Mouse (Mus musculus) intestine, embryonic 16.5 days (tissue): ENCODE results near the gene Igsf6. TPM values are rescaled to one million over a fixed set of nuclear protein-coding genes. Genes with fewer than 3 reads are reported as not detected.
"Not testable (repeated sequence)": the region's sequence is repeated elsewhere in the genome, so short reads cannot be mapped to it uniquely, and the experiment has no call there.

Source experiments
- ATAC-seq: fragments of 200-750 bp; cut with Nextera tagmentation; 2 replicates; pipeline ENCODE4 v1.8.0; 2017; ENCODE audit warnings: moderate TSS enrichment, moderate library complexity
- H3K27ac ChIP-seq: fragments of 300-500 bp; sonication (generic); 2 replicates; pipeline ENCODE4 v1.5.1; 2014; ENCODE audit warnings: mild to moderate bottlenecking, low read length
- H3K27me3 ChIP-seq: fragments of 300-500 bp; sonication (generic); replicated peaks from 2 replicates; pipeline ENCODE4 v1.6.1; 2014; ENCODE audit warnings: low read length, control low read depth, mixed read lengths; ENCODE audit not compliant: control insufficient read depth, insufficient read depth
- H3K36me3 ChIP-seq: fragments of 300-500 bp; sonication (generic); 2 replicates; pipeline ENCODE4 v1.6.1; 2014; ENCODE audit warnings: low read length, control low read depth; ENCODE audit not compliant: control insufficient read depth, insufficient read depth
- H3K4me1 ChIP-seq: fragments of 300-500 bp; sonication (generic); 2 replicates; pipeline ENCODE4 v1.6.1; 2014; ENCODE audit warnings: low read length, control low read depth, mixed read lengths; ENCODE audit not compliant: control insufficient read depth, insufficient read depth
- H3K4me2 ChIP-seq: fragments of 300-500 bp; sonication (generic); 2 replicates; pipeline ENCODE4 v1.6.1; 2014; ENCODE audit warnings: low read depth, low read length, control low read depth
- H3K4me3 ChIP-seq: fragments of 300-500 bp; sonication (generic); 2 replicates; pipeline ENCODE4 v1.5.1; 2014; ENCODE audit warnings: mild to moderate bottlenecking, low read length
- H3K9ac ChIP-seq: fragments of 300-500 bp; sonication (generic); 2 replicates; pipeline ENCODE4 v1.6.1; 2014; ENCODE audit warnings: low read depth, low read length
- H3K9me3 ChIP-seq: fragments of 300-500 bp; sonication (generic); 2 replicates; pipeline ENCODE4 v1.6.1; 2016; ENCODE audit warnings: low read length, control low read depth; ENCODE audit not compliant: control insufficient read depth
- WGBS: fragments of 180-500 bp; shearing (Covaris S2); extraction: QIAGEN DNeasy Blood & Tissue Kit; methylation state at CpG from one replicate; pipeline ENCODE4 v1.1.7; 2014; 5-methylcytosine and 5-hydroxymethylcytosine counted together
- polyA plus RNA-seq: library from polyadenylated mRNA; unstranded; fragments of >200 nt; fragmentation: Nextera tagmentation; extraction: Ambion mirVana; gene quantifications from 2 replicates; pipeline ENCODE4 v1.2.1, GENCODE M21; 2015

Igsf6 gene
- polyA plus RNA-seq, 1 experiment from 2014 or later = 2.6 TPM

DNA sequence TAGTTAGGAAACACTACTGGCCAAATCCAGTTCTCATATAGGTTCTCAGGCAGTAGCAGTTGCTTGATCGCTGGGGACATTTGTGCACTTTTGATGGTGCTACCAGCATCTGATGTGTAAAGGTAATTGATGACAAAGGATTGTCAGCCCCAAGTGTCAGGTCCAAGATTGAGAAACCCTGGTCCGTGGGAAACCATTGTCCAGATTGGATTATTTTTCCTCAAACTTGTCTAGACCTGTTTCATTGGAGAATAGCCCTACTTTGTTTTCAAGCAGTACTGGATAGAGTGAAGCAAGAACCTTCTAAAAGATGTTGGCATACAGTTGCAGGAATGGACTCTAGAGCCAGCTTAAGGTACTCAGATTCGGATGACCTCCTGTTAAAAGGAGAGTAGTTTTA, 31.4 kb downstream of the Igsf6 start:
- Histone ChIP-seq H3K4me1 (peaks cover 15% of the 10 kb centered on the region), H3K27me3 (no peaks in the 10 kb centered on the region), H3K36me3 (no peaks in the 10 kb centered on the region), H3K27ac (peak overlapping the region; percentile 50; the same call in 1 of the 2 replicates), H3K4me3 (no peak overlapping the region), H3K9ac (no peak overlapping the region), H3K9me3 (no peaks in the 10 kb centered on the region), H3K4me2 (no peak overlapping the region)
- 95% methylated on average over 3 of the region's 3 CpGs for WGBS
- ATAC-seq = no peak

DNA sequence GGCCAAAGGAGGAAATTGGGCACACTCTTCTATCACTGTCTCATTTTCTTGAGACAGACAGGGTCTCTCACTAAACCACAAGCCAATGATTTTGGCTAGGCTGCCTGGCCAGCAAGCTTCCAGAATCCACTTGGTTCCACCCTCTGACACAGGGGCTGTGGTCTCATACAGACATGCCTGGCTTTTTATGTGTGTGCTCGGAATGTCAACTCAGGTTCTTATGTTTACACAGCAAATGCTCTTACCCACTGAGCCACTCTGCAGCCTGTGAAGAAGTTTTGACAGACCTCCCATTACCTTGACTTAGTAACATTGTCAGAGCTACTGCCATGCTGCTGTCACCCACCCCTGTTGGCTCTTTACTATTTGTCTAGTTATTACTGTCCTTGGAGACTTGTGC, 32.4 kb downstream of the Igsf6 start:
- Histone ChIP-seq H3K27me3 (no peaks in the 10 kb centered on the region), H3K27ac (no peak overlapping the region; the same call in 1 of the 2 replicates), H3K4me2 (no peak overlapping the region), H3K9ac (no peak overlapping the region), H3K4me3 (no peak overlapping the region), H3K36me3 (no peaks in the 10 kb centered on the region), H3K9me3 (no peaks in the 10 kb centered on the region), H3K4me1 (peaks cover 20% of the 10 kb centered on the region)
- no peak for ATAC-seq
- WGBS = 32% methylated on average over 1 of the region's 1 CpGs

DNA sequence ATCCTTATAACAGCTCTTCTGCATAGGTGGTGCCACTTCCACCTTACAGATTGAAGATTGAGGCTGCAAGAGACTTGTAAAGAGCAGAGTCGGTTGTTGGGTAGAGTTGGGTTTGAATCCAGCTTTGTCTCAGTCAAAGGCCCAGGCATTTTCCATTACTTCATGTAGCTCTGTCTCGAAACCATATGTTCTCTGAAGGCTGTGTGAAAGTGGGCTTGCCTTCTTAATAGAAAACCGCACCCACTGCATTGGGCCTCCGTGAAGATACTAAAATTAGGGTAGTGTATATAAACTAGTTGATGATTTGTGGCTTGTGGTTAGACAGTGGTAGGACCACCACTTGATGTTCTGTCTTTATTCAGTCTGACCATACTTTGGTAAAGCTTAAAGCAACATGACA, 33.8 kb downstream of the Igsf6 start:
- H3K36me3 ChIP-seq = no peaks in the 10 kb centered on the region
- H3K9me3 ChIP-seq = no peaks in the 10 kb centered on the region
- no peak overlapping the region for H3K27ac ChIP-seq
- no peaks in the 10 kb centered on the region for H3K27me3 ChIP-seq
- WGBS = 79% methylated on average over 4 of the region's 4 CpGs
- peaks cover 28% of the 10 kb centered on the region for H3K4me1 ChIP-seq
- no peak overlapping the region for H3K9ac ChIP-seq
- ATAC-seq = no peak
- H3K4me3 ChIP-seq = no peak overlapping the region
- H3K4me2 ChIP-seq = no peak overlapping the region

DNA sequence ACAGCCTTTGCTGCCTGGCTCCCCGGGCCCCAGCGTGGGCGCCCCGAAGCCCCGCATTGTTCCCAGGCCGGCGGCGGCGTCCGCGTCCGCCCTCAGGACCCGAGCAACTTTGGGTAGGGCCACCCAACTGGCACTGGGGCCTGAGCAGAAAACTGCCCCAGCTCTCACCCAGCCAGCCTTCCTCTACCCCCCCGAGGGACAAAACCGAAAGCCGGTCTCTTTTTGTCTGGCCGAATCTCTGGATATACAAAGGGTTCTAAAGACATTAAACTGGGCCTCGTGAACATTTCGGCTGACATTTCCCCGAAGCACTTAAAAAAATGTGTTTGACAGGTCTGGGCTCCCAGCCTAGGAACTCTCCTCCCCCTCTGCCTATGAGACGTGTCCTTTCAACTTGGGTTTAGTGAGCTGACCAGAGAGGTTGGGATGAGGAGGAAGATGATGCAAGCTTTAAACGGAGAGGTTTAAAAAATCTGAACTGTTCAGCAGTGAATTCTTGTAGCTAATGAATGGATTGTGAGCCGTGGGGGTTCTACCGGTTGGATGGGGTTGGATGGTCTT, 39.1 kb downstream of the Igsf6 start:
- peak overlapping the region; percentile 73 for H3K4me2 ChIP-seq
- peak overlapping the region; percentile 93 for H3K4me3 ChIP-seq
- peaks cover 19% of the 10 kb centered on the region; the same call in 1 of the 2 replicates for H3K4me1 ChIP-seq
- 1% methylated on average over 23 of the region's 24 CpGs for WGBS
- no peaks in the 10 kb centered on the region for H3K36me3 ChIP-seq
- H3K9ac ChIP-seq = peak overlapping the region; percentile 100
- no peaks in the 10 kb centered on the region for H3K27me3 ChIP-seq
- ATAC-seq = peak; percentile 43
- H3K9me3 ChIP-seq = no peaks in the 10 kb centered on the region
- H3K27ac ChIP-seq = peak overlapping the region; percentile 97

DNA sequence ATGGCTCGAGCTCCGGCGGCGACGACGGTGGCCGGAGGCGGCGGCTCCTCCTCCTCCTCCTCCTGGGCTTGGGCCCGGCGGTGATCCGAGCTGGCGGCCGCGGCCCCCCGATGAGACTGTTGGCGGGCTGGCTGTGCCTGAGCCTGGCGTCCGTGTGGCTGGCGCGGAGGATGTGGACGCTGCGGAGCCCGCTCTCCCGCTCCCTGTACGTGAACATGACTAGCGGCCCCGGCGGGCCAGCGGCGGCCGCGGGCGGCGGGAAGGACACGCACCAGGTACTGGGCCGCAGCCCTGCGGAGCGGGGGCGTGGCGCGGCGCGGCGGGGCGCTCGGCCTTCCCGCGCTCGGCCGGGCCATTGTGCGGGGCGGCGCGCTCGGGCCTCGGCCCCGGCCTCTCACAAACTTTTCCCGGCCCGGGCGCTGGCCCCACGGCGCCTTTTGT, 39.7 kb downstream of the Igsf6 start:
- H3K4me1 ChIP-seq = peaks cover 17% of the 10 kb centered on the region; the same call in 1 of the 2 replicates
- H3K4me2 ChIP-seq = peak overlapping the region; percentile 73
- H3K4me3 ChIP-seq = peak overlapping the region; percentile 93
- 0% methylated on average over 63 of the region's 63 CpGs for WGBS
- H3K36me3 ChIP-seq = no peaks in the 10 kb centered on the region
- peak overlapping the region; percentile 100 for H3K9ac ChIP-seq
- ATAC-seq = peak; percentile 84
- no peaks in the 10 kb centered on the region for H3K9me3 ChIP-seq
- H3K27me3 ChIP-seq = no peaks in the 10 kb centered on the region
- peak overlapping the region; percentile 97 for H3K27ac ChIP-seq

DNA sequence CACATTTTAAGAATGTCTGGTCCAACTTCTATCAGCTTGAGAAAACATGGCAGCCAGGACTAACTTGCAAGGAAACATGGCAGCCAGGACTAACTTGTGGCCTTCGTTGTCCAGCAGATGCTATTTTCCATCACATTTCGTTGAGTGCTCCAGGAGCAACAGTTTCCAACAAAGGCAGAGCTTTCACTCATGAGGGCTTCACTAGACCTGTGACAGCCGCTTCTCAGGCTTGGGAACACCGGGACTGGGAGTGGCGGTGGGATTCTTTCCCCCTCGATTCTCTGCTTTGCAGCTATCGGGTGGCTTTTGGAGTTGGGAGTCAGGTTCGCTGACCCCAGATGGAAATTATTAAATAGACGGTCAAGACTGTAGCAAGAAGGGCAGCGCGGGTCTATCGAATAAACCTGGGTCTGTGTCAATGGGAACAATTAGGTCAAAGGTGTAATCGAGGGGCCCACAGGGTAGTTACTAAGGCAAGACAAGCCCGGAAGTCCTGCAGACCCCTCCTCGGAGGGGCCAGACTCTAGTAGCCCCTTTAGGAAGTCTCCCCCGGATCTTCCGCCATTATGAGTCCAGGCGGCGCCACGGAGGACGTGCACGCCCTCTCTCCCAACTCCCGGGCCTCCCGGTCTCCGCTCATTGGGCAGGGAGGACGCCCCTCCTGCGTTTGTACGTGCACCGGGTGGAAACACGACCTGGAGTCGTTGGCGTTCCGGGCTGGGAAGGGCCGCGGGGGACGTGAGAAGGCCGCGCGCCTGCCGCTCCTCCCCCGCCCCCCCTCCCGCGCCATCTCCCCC, 40.3 kb downstream of the Igsf6 start, which contains the start of gene Mettl9:
Gene Mettl9 (plus strand): TSS at position 590 of the 797 bp plus-strand sequence.
- peak within 1 kb of the TSS; percentile 97 for H3K27ac ChIP-seq
- H3K9ac ChIP-seq = peak within 1 kb of the TSS; percentile 100
- H3K36me3 ChIP-seq = no peaks in the 10 kb centered on the region
- H3K9me3 ChIP-seq = no peaks in the 10 kb centered on the region
- peak within 1 kb of the TSS; percentile 73 for H3K4me2 ChIP-seq
- peak within 1 kb of the TSS; percentile 93 for H3K4me3 ChIP-seq
- H3K4me1 ChIP-seq = peaks cover 17% of the 10 kb centered on the region; the same call in 1 of the 2 replicates
- WGBS = 2% methylated on average over 40 of the region's 43 CpGs
- peak; percentile 96 for ATAC-seq
- no peaks in the 10 kb centered on the region for H3K27me3 ChIP-seq

DNA sequence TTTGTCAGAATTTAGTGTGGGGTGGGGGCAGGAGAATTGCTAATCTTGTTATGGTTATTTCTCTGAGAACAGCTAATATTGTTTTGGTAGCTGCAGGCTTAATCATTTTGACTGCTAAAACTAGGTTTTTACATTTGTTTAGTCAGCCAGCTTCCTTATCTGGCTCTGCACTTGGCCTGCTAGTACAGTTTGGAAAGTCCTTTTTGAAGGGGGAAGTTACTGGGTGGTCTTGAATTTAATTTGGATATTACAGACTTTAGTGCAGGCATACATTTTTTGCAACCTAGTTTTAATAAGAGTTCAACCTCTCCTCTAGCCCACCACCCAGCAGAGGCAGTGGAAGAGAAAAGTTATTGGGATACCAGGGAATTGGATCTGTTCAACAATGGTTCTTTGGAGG, 44.4 kb downstream of the Igsf6 start:
- not testable (repeated sequence) for H3K9me3 ChIP-seq, H3K4me3 ChIP-seq, ATAC-seq, H3K9ac ChIP-seq, H3K4me2 ChIP-seq, H3K27ac ChIP-seq, H3K4me1 ChIP-seq, H3K27me3 ChIP-seq, H3K36me3 ChIP-seq

DNA sequence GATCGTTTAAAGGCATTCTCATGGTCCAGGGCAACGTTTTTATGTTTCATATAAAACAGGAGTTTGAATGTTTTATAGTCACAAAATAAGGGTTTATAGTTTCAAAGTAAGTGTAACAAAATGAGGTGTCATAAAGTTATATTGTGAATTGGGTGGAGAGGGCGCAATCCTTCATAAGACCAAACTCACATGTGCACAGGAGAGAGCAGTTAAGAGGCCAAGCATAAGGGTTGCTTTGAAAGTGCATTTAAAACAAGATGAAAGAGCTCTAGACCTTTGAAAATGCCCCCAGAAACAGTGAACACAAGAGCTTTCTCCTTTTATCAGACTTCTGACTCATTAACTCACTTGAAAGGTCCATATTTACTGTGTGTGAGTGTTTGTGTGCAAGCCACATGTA, 48.1 kb downstream of the Igsf6 start:
- no peaks in the 10 kb centered on the region for H3K27me3 ChIP-seq
- ATAC-seq = peak; percentile 59; the same call in 1 of the 2 replicates
- H3K4me3 ChIP-seq = no peak overlapping the region
- H3K9me3 ChIP-seq = no peaks in the 10 kb centered on the region
- H3K9ac ChIP-seq = no peak overlapping the region
- H3K4me1 ChIP-seq = no peaks in the 10 kb centered on the region
- 49% methylated on average over 3 of the region's 3 CpGs for WGBS
- no peaks in the 10 kb centered on the region for H3K36me3 ChIP-seq
- no peak overlapping the region for H3K27ac ChIP-seq
- no peak overlapping the region for H3K4me2 ChIP-seq

DNA sequence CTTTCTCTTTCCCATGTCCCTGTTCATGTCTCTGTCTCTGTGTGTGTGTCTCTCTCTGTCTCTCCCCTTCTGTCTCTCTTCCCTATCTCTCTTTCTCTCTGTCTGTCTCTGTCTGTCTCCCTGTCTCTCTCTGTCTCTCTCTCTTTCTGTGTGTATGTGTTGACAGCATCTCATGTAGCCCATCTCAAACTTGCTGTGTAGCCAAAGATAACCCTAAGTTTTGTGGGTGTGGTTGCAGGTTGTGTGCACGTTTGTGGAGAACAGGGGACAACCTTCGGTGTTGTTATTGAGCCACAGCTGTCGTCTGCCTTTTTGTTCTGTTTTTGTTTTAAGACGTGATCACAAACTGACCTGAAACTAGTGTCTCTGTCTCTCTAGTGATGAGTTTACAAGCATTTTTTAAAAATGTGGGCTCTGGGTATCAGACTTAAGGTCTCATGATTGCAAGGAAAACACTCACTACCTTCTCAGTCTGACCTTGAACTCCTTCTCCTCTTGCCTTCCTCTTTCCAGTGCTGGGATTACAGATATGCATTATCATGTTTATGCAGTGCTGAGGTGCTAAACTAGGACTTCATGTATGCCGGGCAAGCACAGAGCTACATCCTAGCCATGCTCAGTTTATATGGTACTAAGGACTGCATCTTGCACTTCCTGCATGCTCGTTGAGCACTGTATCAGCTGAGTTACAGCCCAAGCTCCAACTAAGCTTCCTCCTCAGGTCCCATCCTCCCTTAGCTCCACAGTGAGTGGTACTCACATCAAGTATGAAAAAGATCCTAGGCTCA, 49.0 kb downstream of the Igsf6 start:
- ATAC-seq = peak; percentile 48; the same call in 1 of the 2 replicates
- H3K9me3 ChIP-seq = no peaks in the 10 kb centered on the region
- no peak overlapping the region for H3K9ac ChIP-seq
- H3K4me2 ChIP-seq = no peak overlapping the region
- H3K4me1 ChIP-seq = no peaks in the 10 kb centered on the region
- no peak overlapping the region for H3K27ac ChIP-seq
- no peaks in the 10 kb centered on the region for H3K27me3 ChIP-seq
- no peaks in the 10 kb centered on the region for H3K36me3 ChIP-seq
- WGBS = 63% methylated on average over 6 of the region's 6 CpGs
- H3K4me3 ChIP-seq = no peak overlapping the region
